Mouse (Mus musculus): ENCODE measurements around the gene Galm.
A peak's percentile ranks its signal among the peaks of the same experiment; 100 is the strongest.

GRCm38 (mm10) chr17:80234376-80234775 is 107.1 kb downstream of the Galm start:
- TF ChIP-seq RCOR1 (IDR thresholded peaks at IDR 0.05; ENCODE audit: low read depth, low read length) = no peak
- no peak for TF ChIP-seq POLR2A (IDR thresholded peaks at IDR 0.05; ENCODE audit: control insufficient read depth in 1 of 2, insufficient read depth in 1 of 2, low read depth in 1 of 2, low read length in 2 of 2, poor library complexity in 1 of 2)
- TF ChIP-seq GATA1 (IDR thresholded peaks at IDR 0.05; ENCODE audit: low read depth, low read length) = no peak
- no peak for TF ChIP-seq POLR2AphosphoS2 (IDR thresholded peaks at IDR 0.05; ENCODE audit: low read length)
- no peak for TF ChIP-seq CHD1 (IDR thresholded peaks at IDR 0.05; ENCODE audit: low read depth, low read length)
- TF ChIP-seq SMC3 (IDR thresholded peaks at IDR 0.05; ENCODE audit: low read depth, low read length) = no peak
- no peak for TF ChIP-seq CHD2 (IDR thresholded peaks at IDR 0.05; ENCODE audit: low read length)
- TF ChIP-seq CTCF (IDR thresholded peaks at IDR 0.05 in 2 of 3, conservative IDR thresholded peaks at IDR 0.05 in 1 of 3; ENCODE audit: control insufficient read depth in 1 of 3, insufficient read depth in 1 of 3, low read depth in 2 of 3, low read length in 3 of 3, poor library complexity in 1 of 3, severe bottlenecking in 1 of 3) = no peak
- no peak for TF ChIP-seq ETS1 (IDR thresholded peaks at IDR 0.05; ENCODE audit: low read depth, low read length)
- no peak for TF ChIP-seq RAD21 (IDR thresholded peaks at IDR 0.05; ENCODE audit: low read depth, low read length)
- TF ChIP-seq EP300 (IDR thresholded peaks at IDR 0.05; ENCODE audit: low read depth in 1 of 2, low read length in 2 of 2) = 0 out of 4 replicates have a peak, but pooled peaks of 1 of the 2 experiments have one; percentile 13

All from MEL (cell line).